Mouse (Mus musculus): ENCODE measurements around the gene Gm21750. TPM values are rescaled to one million over a fixed set of nuclear protein-coding genes. Genes with fewer than 3 reads are reported as not detected.
"Not testable (repeated sequence)": the region's sequence is repeated elsewhere in the genome, so short reads cannot be mapped to it uniquely, and the experiment has no call there.

The Gm21750 gene
- total RNA-seq (2021): not detected in 2 replicates
- long read RNA-seq: 0 reads

DNA sequence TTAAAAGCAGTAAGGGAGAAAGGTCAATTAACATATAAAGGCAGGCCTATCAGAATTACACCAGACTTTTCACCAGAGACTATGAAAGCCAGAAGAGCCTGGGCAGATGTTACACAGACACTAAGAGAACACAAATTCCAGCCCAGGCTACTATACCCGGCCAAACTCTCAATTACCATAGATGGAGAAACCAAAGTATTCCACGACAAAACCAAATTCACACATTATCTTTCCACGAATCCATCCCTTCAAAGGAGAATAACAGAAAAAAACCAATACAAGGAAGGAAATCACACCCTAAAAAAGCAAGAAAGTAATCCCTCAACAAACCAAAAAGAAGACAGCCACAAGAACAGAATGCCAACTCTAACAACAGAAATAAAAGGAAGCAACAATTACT, at the start of gene Gm21750:
Gene Gm21750 (plus strand): TSS at position 301 of the 400 bp plus-strand sequence.
- not testable (repeated sequence) for DNase-seq

DNA sequence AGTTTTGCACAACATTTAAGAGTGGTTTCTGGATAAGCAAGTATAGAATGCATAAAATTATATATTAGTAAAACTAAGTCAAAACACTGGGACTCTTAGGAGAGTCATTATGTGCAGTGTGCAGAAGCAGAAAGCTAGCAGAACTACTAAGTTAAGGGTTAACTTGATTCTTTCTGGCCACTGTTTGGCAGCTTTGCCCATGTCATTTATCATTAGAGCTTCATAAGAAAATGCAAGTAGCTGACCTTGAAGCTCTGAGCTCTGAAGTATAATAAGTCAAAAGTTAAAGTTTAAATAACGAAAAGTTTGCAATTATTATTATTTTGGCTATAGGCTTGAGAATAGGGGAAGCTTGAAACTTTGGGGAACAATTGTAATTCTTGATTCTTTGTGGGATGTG, 46.1 kb upstream of the Gm21750 start:
- DNase-seq: not testable (repeated sequence)

GRCm38 (mm10) chr14:73620880-73621279, 40.1 kb upstream of the Gm21750 start:
- DNase-seq: no peak

- DNase-seq: no peak
These were observed 38.0 kb upstream of the Gm21750 start for GRCm38 (mm10) chr14:73622988-73623387.

- DNase-seq: no peak
These were observed 35.6 kb upstream of the Gm21750 start for GRCm38 (mm10) chr14:73625469-73625868.

DNA sequence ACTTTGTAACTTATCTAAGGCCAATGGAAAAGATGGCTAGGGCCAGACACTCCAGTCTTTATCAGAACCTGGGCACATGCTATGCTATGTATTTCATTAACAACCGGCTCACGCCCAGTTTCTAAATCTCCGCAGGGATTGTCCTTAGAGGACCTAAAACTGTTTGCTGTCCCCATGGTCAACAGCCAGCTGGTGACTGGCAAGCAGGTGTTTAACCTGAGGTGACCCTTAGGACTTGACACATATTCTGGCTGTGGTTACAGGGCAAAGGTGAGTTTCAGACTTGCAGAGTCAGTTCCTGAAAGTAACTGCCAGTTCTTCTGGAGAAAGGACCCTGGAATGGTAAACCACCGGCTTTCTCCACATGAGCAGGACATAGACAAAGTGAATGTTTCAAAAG, 29.5 kb upstream of the Gm21750 start:
- no peak for DNase-seq

DNA sequence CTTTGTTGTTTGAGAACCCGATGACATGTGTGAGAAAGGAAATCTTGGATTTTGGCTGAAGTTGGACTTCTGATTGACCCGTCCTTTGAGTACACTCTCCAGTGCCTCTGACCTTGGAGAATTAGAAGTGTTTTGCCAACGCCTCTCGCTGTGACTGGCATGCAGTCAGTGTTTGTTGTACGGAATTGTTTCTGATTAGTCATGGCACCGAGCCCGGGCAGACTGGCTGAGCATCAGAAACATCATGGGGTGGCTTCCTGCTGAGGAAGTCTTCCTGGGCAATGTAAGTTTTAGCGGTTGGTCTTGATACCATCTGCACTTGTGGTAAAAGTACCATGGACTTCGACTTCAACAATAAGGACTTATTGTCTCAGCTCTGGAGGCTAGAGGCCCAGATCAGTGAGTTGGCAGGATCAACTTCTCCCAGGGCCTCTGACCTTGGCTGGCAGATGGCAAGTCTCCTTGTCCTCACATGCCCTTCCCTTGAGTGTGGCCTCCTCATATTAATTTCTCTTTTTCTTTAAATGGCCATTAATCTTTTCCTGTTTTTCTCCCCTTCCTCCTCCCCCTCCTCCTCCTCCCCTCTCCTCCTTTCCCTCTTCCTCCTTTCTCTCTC, 28.3 kb upstream of the Gm21750 start:
- peak; percentile 49 for DNase-seq

DNA sequence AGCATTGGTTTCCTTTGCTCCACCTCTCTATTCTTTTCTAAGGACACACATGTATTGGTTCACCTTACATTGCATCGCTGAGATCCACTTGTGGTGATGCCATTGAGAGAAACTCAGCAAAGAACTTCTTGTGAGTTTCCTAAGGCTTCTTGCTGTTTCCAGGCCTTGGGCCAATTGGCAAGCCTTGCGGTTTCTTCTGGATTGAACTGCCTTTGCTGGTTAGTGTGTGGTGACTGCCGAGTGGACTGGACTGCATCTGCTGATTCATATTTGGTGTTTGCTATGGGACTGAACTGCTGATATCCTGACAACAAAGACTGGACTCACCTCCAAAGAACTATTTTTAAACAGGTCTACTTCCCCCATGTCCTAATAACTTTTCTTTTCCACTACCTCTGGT, 26.7 kb upstream of the Gm21750 start:
- peak; percentile 23 for DNase-seq

DNA sequence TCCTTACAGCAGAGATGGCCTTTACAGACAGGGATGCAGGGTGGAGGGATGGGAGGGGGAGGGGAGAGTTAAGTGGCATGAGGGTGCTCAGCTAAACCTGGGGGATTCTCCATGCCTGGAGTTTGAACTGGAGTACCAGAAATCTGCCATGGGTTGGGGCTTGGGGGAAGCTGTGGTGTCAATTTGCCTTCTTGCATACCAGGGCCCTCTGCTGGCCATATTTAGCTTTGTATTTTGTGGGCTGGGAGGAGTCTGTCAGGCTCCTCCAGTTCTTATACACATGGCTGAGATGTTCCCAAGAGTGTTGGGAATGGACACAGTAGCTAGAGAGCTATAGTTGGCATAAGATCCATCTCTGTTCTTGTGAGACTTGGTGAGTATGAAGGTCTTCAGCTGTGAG, 23.6 kb upstream of the Gm21750 start:
- peak; percentile 28 for DNase-seq

DNA sequence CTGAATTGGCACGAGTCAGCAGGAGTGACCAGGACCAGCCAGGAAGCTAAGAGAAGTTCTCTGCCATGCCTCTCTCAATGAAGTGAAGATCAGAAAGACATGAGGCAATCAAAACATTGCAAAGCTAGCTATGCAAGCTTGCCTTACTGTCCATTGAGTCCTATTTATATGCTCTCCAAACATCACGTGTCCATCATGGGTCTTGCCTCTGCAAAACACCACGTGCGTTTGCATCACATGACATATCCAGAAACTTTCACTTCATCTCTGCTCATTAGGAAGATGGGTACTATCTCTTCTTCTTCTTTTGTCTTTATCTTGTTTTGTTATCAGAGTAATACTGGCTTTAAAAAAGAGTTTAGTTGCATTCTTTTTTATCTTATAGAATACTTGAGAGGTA, 10.8 kb upstream of the Gm21750 start:
- no peak for DNase-seq

DNA sequence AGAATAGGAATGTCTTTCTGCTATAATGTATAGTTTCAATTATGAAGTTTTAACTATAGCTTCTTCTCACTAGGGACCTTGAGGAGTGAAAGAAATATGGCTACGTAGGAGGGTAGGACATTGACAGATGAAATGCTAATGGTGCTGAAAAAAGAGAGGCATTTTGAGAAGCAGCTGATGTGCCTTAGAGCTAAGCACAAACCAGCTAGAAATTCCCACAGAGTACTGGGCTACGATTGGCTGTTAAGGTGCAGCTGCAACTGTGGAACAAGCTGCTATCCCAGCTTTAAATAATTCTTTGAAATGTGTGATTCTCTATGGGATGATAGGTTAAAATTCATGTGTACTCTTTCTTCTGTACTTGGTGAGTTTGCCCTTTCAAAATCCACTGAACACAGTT, 9.1 kb downstream of the Gm21750 start:
- no peak for DNase-seq

GRCm38 (mm10) chr14:73687726-73688125, 26.7 kb downstream of the Gm21750 start:
- no peak for DNase-seq

DNA sequence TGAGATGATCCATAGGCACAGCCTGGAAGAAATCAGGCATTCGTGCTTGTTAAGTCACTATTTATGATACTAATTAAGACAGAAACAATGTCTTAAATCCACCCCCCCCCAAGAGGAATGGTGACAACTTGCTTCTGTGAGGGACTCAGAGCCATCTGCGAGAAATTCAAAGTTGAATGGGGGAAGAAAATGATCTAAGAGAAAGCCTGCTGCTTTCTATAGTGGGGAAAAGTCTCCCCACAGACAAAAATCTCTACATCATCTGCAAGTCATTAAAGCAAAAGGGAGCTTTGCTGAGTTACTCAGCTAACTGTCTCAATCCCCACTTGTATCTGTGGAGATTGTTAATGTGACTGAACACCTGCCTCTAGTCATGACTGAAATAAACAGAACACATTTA, 27.4 kb downstream of the Gm21750 start:
- no peak for DNase-seq

DNA sequence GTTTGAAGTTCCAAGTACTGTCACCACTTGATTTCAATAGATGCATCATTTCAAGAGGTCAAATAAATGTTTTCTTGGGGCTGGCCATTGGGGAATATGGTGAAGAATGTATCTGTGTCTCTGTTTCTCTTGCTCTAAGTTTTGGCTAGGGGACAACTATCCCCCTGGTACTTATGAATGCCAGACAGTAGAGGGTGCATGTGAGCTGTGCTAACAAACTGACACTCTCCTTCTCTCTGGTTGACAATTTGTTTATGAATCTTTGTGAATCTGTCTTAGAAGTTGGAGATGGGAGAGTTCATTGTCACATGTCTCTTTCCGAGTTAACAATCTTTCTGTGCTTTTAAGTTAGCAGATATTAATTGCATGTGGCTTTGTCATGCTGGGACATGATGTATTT, 39.2 kb downstream of the Gm21750 start:
- DNase-seq: no peak

GRCm38 (mm10) chr14:73709412-73710110, 48.5 kb downstream of the Gm21750 start:
- no peak for DNase-seq

Other genes starting within 250 kb of the Gm21750 start
- gene Med4, start 151.2 kb upstream of the Gm21750 start, total RNA-seq (2021): 26.0 and 28.0 TPM in 2 replicates
- 291 and 342 TPM in 2 replicates for gene Sucla2, start 135.9 kb upstream of the Gm21750 start, total RNA-seq (2021)
- gene Nudt15, start 113.0 kb upstream of the Gm21750 start, total RNA-seq (2021): 6.9 and 8.5 TPM in 2 replicates

Measured in adrenal gland, postnatal 25 days (tissue).